Mouse (Mus musculus) embryonic facial prominence, embryonic 15.5 days (tissue): ENCODE results near the gene Nutm1. TPM values are rescaled to one million over a fixed set of nuclear protein-coding genes. Genes with fewer than 3 reads are reported as not detected.
A peak's percentile ranks its signal among the peaks of the same experiment; 100 is the strongest.

ENCODE experiments used
- ATAC-seq: fragments of 200-750 bp; cut with Nextera tagmentation; 2 replicates; pipeline ENCODE4 v1.8.0; 2017; ENCODE audit warnings: low read depth, moderate TSS enrichment; ENCODE audit not compliant: insufficient number of reproducible peaks, low FRiP score, low TSS enrichment
- H3K27ac ChIP-seq: fragments of 300-500 bp; sonication (generic); replicated peaks from 2 replicates; pipeline ENCODE4 v1.5.1; 2015; ENCODE audit warnings: mild to moderate bottlenecking, inconsistent platforms
- H3K27me3 ChIP-seq: fragments of 300-500 bp; sonication (generic); 2 replicates; pipeline ENCODE4 v1.6.1; 2015; ENCODE audit warnings: inconsistent platforms
- H3K36me3 ChIP-seq: fragments of 300-500 bp; sonication (generic); 2 replicates; pipeline ENCODE4 v1.6.1; 2015; ENCODE audit warnings: mild to moderate bottlenecking, inconsistent platforms
- H3K4me1 ChIP-seq: fragments of 300-500 bp; sonication (generic); 2 replicates; pipeline ENCODE4 v1.6.1; 2015; ENCODE audit warnings: inconsistent platforms
- H3K4me2 ChIP-seq: fragments of 300-500 bp; sonication (generic); replicated peaks from 2 replicates; pipeline ENCODE4 v1.6.1; 2015; ENCODE audit warnings: mild to moderate bottlenecking, inconsistent platforms
- H3K4me3 ChIP-seq: fragments of 300-500 bp; sonication (generic); replicated peaks from 2 replicates; pipeline ENCODE4 v1.5.1; 2015; ENCODE audit warnings: mild to moderate bottlenecking, inconsistent platforms
- H3K9ac ChIP-seq: fragments of 300-500 bp; sonication (generic); 2 replicates; pipeline ENCODE4 v1.6.1; 2015; ENCODE audit warnings: inconsistent platforms
- H3K9me3 ChIP-seq: fragments of 300-500 bp; sonication (generic); replicated peaks from 2 replicates; pipeline ENCODE4 v1.6.1; 2016; ENCODE audit warnings: inconsistent platforms
- WGBS: fragments of 180-500 bp; shearing (Covaris S2); methylation state at CpG from one replicate; pipeline ENCODE4 v1.1.7; 2015; 5-methylcytosine and 5-hydroxymethylcytosine counted together
- polyA plus RNA-seq: library from polyadenylated mRNA; unstranded; fragments of >200 nt; fragmentation: Nextera tagmentation; extraction: Ambion mirVana; gene quantifications from 2 replicates; pipeline ENCODE4 v1.2.1, GENCODE M21; 2015

Gene Nutm1
- polyA plus RNA-seq, 1 experiment from 2014 or later: not detected

- Histone ChIP-seq H3K4me3 (no peak overlapping the region), H3K36me3 (no peaks in the 10 kb centered on the region), H3K9me3 (no peaks in the 10 kb centered on the region), H3K9ac (no peak overlapping the region), H3K4me1 (0 out of 2 replicates have a peak, but pooled peaks cover 2% of the 10 kb centered on the region), H3K27me3 (no peaks in the 10 kb centered on the region), H3K27ac (no peak overlapping the region), H3K4me2 (no peak overlapping the region)
- ATAC-seq: no peak
- WGBS: 88% methylated on average over 6 of the region's 6 CpGs
These were observed 14.4 kb upstream of the Nutm1 start for GRCm38 (mm10) chr2:112273474-112273873.

GRCm38 (mm10) chr2:112272909-112273308 lies 13.8 kb upstream of the Nutm1 start:
- WGBS: 90% methylated on average over 2 of the region's 2 CpGs
- no peaks in the 10 kb centered on the region for H3K9me3 ChIP-seq
- H3K4me1 ChIP-seq: 0 out of 2 replicates have a peak, but pooled peaks cover 5% of the 10 kb centered on the region
- no peak for ATAC-seq
- H3K4me3 ChIP-seq: no peak overlapping the region
- H3K27ac ChIP-seq: no peak overlapping the region
- no peaks in the 10 kb centered on the region for H3K27me3 ChIP-seq
- no peak overlapping the region for H3K4me2 ChIP-seq
- H3K36me3 ChIP-seq: no peaks in the 10 kb centered on the region
- H3K9ac ChIP-seq: no peak overlapping the region

- Histone ChIP-seq H3K4me3 (no peak overlapping the region), H3K9ac (no peak overlapping the region), H3K4me1 (peaks cover 27% of the 10 kb centered on the region), H3K27ac (no peak overlapping the region), H3K9me3 (no peaks in the 10 kb centered on the region), H3K36me3 (no peaks in the 10 kb centered on the region), H3K27me3 (no peaks in the 10 kb centered on the region), H3K4me2 (no peak overlapping the region)
- 86% methylated on average over 2 of the region's 2 CpGs for WGBS
- no peak for ATAC-seq
These were observed 10.9 kb upstream of the Nutm1 start for GRCm38 (mm10) chr2:112270011-112270410.

GRCm38 (mm10) chr2:112267547-112268269 lies 8.6 kb upstream of the Nutm1 start:
- Histone ChIP-seq H3K4me2 (peak overlapping the region; percentile 76; the same call in 1 of the 2 replicates), H3K4me3 (peak overlapping the region; percentile 79)
- 74% methylated on average over 8 of the region's 8 CpGs for WGBS

GRCm38 (mm10) chr2:112266780-112267179 lies 7.7 kb upstream of the Nutm1 start:
- WGBS: 59% methylated on average over 10 of the region's 10 CpGs
- H3K36me3 ChIP-seq: no peaks in the 10 kb centered on the region
- H3K9me3 ChIP-seq: no peaks in the 10 kb centered on the region
- H3K27ac ChIP-seq: no peak overlapping the region
- peak overlapping the region; percentile 76 for H3K4me2 ChIP-seq
- H3K27me3 ChIP-seq: no peaks in the 10 kb centered on the region
- H3K9ac ChIP-seq: 0 out of 2 replicates have a peak overlapping the region, but pooled peaks have one; percentile 15
- H3K4me3 ChIP-seq: peak overlapping the region; percentile 79
- H3K4me1 ChIP-seq: peaks cover 41% of the 10 kb centered on the region
- ATAC-seq: no peak

More at GRCm38 (mm10) chr2:112267547-112268269, 8.6 kb upstream of the Nutm1 start:
- H3K27ac ChIP-seq: no peak overlapping the region
- no peak for ATAC-seq
- no peaks in the 10 kb centered on the region for H3K36me3 ChIP-seq
- no peaks in the 10 kb centered on the region for H3K9me3 ChIP-seq
- H3K4me1 ChIP-seq: peaks cover 38% of the 10 kb centered on the region
- H3K9ac ChIP-seq: no peak overlapping the region
- no peaks in the 10 kb centered on the region for H3K27me3 ChIP-seq

GRCm38 (mm10) chr2:112266242-112266592 lies 7.1 kb upstream of the Nutm1 start, which contains the start of gene Gm21985:
Gm21985 (plus strand) TSS chr2:112266314.
- H3K4me1 ChIP-seq: peaks cover 41% of the 10 kb centered on the region
- H3K4me2 ChIP-seq: peak within 1 kb of the TSS; percentile 76
- no peaks in the 10 kb centered on the region for H3K9me3 ChIP-seq
- WGBS: 2% methylated on average over 11 of the region's 11 CpGs
- H3K36me3 ChIP-seq: no peaks in the 10 kb centered on the region
- ATAC-seq: peak; percentile 44
- H3K4me3 ChIP-seq: peak within 1 kb of the TSS; percentile 79
- peak within 1 kb of the TSS; percentile 55 for H3K9ac ChIP-seq
- H3K27me3 ChIP-seq: no peaks in the 10 kb centered on the region
- peak within 1 kb of the TSS; percentile 85 for H3K27ac ChIP-seq

GRCm38 (mm10) chr2:112265448-112266241 lies 6.6 kb upstream of the Nutm1 start, which contains the start of gene Slc12a6:
Slc12a6 (plus strand) TSS chr2:112265825.
- peak; percentile 94 for ATAC-seq
- peak within 1 kb of the TSS; percentile 79 for H3K4me3 ChIP-seq
- H3K9ac ChIP-seq: peak within 1 kb of the TSS; percentile 55
- peak within 1 kb of the TSS; percentile 76 for H3K4me2 ChIP-seq
- no peaks in the 10 kb centered on the region for H3K9me3 ChIP-seq
- no peaks in the 10 kb centered on the region for H3K27me3 ChIP-seq
- H3K4me1 ChIP-seq: peaks cover 41% of the 10 kb centered on the region
- no peaks in the 10 kb centered on the region for H3K36me3 ChIP-seq
- under 1% methylated on average over 85 of the region's 85 CpGs for WGBS
- peak within 1 kb of the TSS; percentile 85 for H3K27ac ChIP-seq

- Histone ChIP-seq H3K4me3 (no peak overlapping the region), H3K27me3 (no peaks in the 10 kb centered on the region), H3K4me2 (no peak overlapping the region), H3K9ac (no peak overlapping the region), H3K4me1 (peaks cover 41% of the 10 kb centered on the region), H3K27ac (no peak overlapping the region), H3K9me3 (no peaks in the 10 kb centered on the region), H3K36me3 (no peaks in the 10 kb centered on the region)
- no peak for ATAC-seq
- WGBS: 75% methylated on average over 4 of the region's 4 CpGs
These were observed 5.3 kb upstream of the Nutm1 start for GRCm38 (mm10) chr2:112264364-112264763.

GRCm38 (mm10) chr2:112262779-112263295 lies 3.7 kb upstream of the Nutm1 start:
- no peak for ATAC-seq
- peak overlapping the region; percentile 57 for H3K4me2 ChIP-seq
- no peaks in the 10 kb centered on the region for H3K36me3 ChIP-seq
- H3K9me3 ChIP-seq: no peaks in the 10 kb centered on the region
- no peak overlapping the region for H3K27ac ChIP-seq
- H3K27me3 ChIP-seq: no peaks in the 10 kb centered on the region
- peak overlapping the region; percentile 60 for H3K4me3 ChIP-seq
- WGBS: 31% methylated on average over 4 of the region's 4 CpGs
- H3K4me1 ChIP-seq: peaks cover 35% of the 10 kb centered on the region
- peak overlapping the region; percentile 57 for H3K9ac ChIP-seq

- Histone ChIP-seq H3K4me1 (peaks cover 27% of the 10 kb centered on the region), H3K9ac (peak within 1 kb of the TSS; percentile 57), H3K27ac (peak within 1 kb of the TSS; percentile 68; the same call in 1 of the 2 replicates), H3K27me3 (no peaks in the 10 kb centered on the region), H3K4me3 (peak within 1 kb of the TSS; percentile 60), H3K4me2 (peak within 1 kb of the TSS; percentile 57), H3K36me3 (no peaks in the 10 kb centered on the region), H3K9me3 (no peaks in the 10 kb centered on the region)
- WGBS: under 1% methylated on average over 36 of the region's 36 CpGs
- ATAC-seq: peak; percentile 44; the same call in 1 of the 2 replicates
These were observed 2.9 kb upstream of the Nutm1 start, which contains the start of gene Nop10 for GRCm38 (mm10) chr2:112261748-112262653. Nop10 (plus strand) TSS chr2:112261926.
